Mouse (Mus musculus) kidney, adult 2 months (tissue): ENCODE measurements around the gene Lsm4. TPM values are rescaled to one million over a fixed set of nuclear protein-coding genes. Genes with fewer than 3 reads are reported as not detected.

Experiments
- DNase-seq: peaks from one replicate; pipeline ENCODE4 v3.0.0; 2021
- H3K27ac ChIP-seq: fragments of 200-500 bp; 2 replicates; pipeline ENCODE4 v1.5.1; 2012; ENCODE audit warnings: low read depth, low read length, control low read depth, inconsistent platforms; ENCODE audit not compliant: insufficient read depth
- H3K27me3 ChIP-seq: fragments of 200-500 bp; replicated peaks from 2 replicates; pipeline ENCODE4 v1.6.1; 2012; ENCODE audit warnings: mild to moderate bottlenecking, moderate library complexity, low read length, inconsistent platforms; ENCODE audit not compliant: control insufficient read depth, insufficient read depth
- H3K36me3 ChIP-seq: fragments of 200-500 bp; 2 replicates; pipeline ENCODE4 v1.6.1; 2012; ENCODE audit warnings: mild to moderate bottlenecking, moderate library complexity, low read length, inconsistent platforms; ENCODE audit not compliant: control insufficient read depth, insufficient read depth
- H3K4me1 ChIP-seq: fragments of 200-500 bp; 2 replicates; pipeline ENCODE4 v1.6.1; 2011; ENCODE audit warnings: low read length; ENCODE audit not compliant: control insufficient read depth, insufficient read depth
- H3K4me3 ChIP-seq: fragments of 200-500 bp; 2 replicates; pipeline ENCODE4 v1.5.1; 2011; ENCODE audit warnings: mild to moderate bottlenecking, low read depth, low read length, control low read depth; ENCODE audit not compliant: insufficient read depth
- CTCF ChIP-seq: fragments of 200-500 bp; conservative IDR thresholded peaks from 2 replicates; pipeline ENCODE4 v1.5.1; 2011; ENCODE audit warnings: low read depth, mild to moderate bottlenecking, control low read depth, low read length, moderate library complexity, mixed read lengths; ENCODE audit not compliant: insufficient read depth, insufficient read length
- POLR2A ChIP-seq: fragments of 200-500 bp; IDR thresholded peaks from one replicate; pipeline ENCODE4 v1.6.1; 2011; ENCODE audit warnings: low read depth, low read length, control low read depth
- WGBS: fragments of 180-500 bp; shearing (Covaris S2); methylation state at CpG from one replicate; pipeline ENCODE4 v1.1.7; 2018; 5-methylcytosine and 5-hydroxymethylcytosine counted together
- polyA plus RNA-seq: library from polyadenylated mRNA; depleted of rRNA; stranded (reverse); fragments of >200 nt; gene quantifications from 2 replicates; pipeline ENCODE4 v1.2.3, GENCODE M21; 2012; rRNA removed

Lsm4 gene
- polyA plus RNA-seq = 106 and 120 TPM in 2 replicates

GRCm38 (mm10) chr8:70673079-70673856, at the start of gene Lsm4:
Gene Lsm4, plus strand, starts transcription at chr8:70673248.
- DNase-seq = peak; percentile 99
- no peaks in the 10 kb centered on the region for H3K27me3 ChIP-seq
- H3K36me3 ChIP-seq = no peaks in the 10 kb centered on the region
- TF ChIP-seq POLR2A = peak; percentile 22
- TF ChIP-seq CTCF = peak; percentile 87
- under 1% methylated on average over 60 of the region's 60 CpGs for WGBS
- H3K27ac ChIP-seq = peak within 1 kb of the TSS; percentile 96
- peak within 1 kb of the TSS; percentile 74 for H3K4me3 ChIP-seq
- H3K4me1 ChIP-seq = peaks cover 31% of the 10 kb centered on the region

DNA sequence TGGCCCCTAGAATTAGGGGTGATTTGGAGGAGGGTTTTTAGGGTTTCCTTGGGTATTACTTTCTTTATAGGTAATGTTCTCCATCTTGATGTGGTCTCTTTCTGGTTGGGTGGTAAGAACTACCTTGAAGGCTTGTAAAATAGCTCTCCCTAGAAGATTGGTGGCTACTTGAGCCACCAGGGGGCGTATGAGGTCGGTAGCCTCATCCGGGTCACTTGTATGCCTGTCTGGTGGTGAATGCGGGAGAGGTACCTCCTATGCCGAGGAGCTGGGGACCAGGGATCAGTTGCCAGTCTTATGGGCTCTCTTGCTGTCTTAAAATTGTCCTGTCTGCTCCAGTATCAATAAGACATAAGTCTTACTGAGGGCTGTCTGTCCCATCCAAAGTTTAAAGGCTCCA, 47.9 kb upstream of the Lsm4 start:
- Histone ChIP-seq H3K27me3 (no peaks in the 10 kb centered on the region), H3K27ac (no peak overlapping the region), H3K4me3 (no peak overlapping the region), H3K4me1 (peaks cover 5% of the 10 kb centered on the region; the same call in 1 of the 2 replicates), H3K36me3 (no peaks in the 10 kb centered on the region)
- 4% methylated on average over 5 of the region's 5 CpGs for WGBS
- peak; percentile 78 for TF ChIP-seq CTCF
- TF ChIP-seq POLR2A = no peak
- DNase-seq = peak; percentile 83

GRCm38 (mm10) chr8:70627041-70627440, 46.0 kb upstream of the Lsm4 start:
- WGBS = 80% methylated on average over 5 of the region's 5 CpGs
- TF ChIP-seq CTCF (no peak), POLR2A (no peak)
- no peak for DNase-seq
- H3K27ac ChIP-seq = no peak overlapping the region
- peaks cover 10% of the 10 kb centered on the region; the same call in 1 of the 2 replicates for H3K4me1 ChIP-seq
- no peak overlapping the region for H3K4me3 ChIP-seq
- no peaks in the 10 kb centered on the region for H3K36me3 ChIP-seq
- no peaks in the 10 kb centered on the region for H3K27me3 ChIP-seq

- no peak overlapping the region for H3K4me3 ChIP-seq
- TF ChIP-seq POLR2A (no peak), CTCF (no peak)
- peaks cover 22% of the 10 kb centered on the region for H3K4me1 ChIP-seq
- no peaks in the 10 kb centered on the region for H3K36me3 ChIP-seq
- no peak overlapping the region for H3K27ac ChIP-seq
- 68% methylated on average over 7 of the region's 7 CpGs for WGBS
- no peak for DNase-seq
- H3K27me3 ChIP-seq = no peaks in the 10 kb centered on the region
Measured at GRCm38 (mm10) chr8:70628986-70629490, 44.0 kb upstream of the Lsm4 start.

DNA sequence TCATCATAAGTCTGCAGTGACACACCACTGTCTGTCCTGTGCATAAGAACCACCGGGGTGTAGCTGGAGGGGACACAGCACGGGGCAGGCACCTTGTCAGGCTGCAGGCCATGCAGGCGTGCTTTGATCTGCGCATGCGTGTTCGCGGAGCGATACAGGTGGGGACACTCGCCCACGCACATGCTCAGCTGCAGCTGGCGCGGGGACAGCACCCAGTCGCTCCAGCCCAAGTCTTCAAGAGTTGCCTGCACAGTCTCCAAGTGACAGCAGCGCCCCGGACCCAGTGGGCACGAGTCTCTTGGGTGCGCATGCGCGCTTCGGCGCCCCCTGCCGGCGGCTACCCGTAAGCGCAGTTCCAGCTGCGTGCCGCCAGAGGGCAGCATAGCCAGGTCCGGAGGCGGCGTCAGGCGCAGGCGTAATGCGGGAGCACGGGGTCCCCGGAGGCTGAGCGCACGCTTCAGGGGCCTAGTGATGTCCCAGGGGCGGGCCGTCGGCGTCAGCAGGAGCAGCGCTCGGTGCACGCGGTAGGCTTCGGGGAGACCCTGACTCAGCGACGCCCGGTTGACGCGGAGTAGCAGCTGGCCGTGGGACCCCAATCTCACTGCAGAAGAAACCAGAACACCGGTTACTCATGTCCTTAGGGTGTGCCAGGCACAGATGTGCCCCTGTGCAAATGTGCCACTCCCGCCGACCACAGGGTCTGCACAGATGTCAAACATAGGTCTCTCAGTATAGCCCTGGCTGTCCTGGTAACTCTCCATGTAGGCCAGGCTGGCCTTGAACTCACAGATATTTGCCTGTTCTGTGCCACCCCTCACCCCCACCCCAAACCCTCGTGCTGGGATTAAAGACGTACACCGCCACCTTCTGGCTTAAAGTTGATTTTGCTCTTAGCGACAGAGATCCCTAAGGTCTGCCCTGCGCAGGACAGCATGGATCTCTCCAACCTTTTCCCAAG, 43.2 kb upstream of the Lsm4 start:
- TF ChIP-seq POLR2A (no peak), CTCF (peak; percentile 99)
- H3K27ac ChIP-seq = peak overlapping the region; percentile 59
- peak overlapping the region; percentile 71 for H3K4me3 ChIP-seq
- DNase-seq = peak; percentile 89
- WGBS = 2% methylated on average over 60 of the region's 60 CpGs
- no peaks in the 10 kb centered on the region for H3K27me3 ChIP-seq
- peaks cover 30% of the 10 kb centered on the region for H3K4me1 ChIP-seq
- no peaks in the 10 kb centered on the region for H3K36me3 ChIP-seq

DNA sequence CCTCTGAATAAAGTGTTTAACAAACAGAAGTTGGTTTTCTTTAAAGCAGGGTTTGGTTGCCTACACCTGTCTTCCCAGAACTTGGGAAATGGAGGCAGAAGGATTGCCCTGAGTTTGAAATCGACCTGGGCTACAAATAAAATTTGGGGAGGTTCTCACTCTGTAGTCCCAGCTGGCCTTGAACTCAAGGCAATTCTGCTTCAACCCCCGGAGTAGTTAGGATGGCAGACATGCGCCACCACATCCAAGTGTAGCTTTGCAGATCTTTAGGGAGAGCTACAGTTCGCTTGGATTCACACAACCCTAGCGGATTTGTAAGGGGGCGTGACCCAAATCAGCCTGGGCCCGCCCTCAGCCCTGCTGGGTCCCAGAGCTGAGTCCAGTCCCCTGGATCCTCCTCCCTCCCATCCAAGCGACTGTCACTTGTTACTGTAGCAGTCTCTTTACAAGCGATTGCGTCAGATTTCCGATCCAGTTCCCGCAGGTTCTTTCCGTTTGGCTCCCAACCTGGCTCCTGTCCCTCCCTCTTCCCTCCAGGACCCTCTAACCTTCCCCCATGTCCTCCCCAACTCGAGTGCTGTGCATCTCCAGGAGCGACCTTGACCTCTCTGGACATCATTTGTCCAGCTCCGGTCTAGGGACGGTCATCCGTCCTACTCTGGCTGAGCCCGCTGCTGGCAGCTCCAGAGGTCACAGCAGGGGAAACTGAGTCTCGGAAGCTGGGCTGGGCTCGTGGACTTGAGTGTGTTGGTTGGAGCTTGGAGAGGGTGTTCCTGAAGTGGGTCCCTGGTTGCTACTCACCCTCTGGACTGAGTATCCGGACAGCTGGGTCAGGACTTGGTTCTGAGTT, 42.3 kb upstream of the Lsm4 start:
- H3K27me3 ChIP-seq = no peaks in the 10 kb centered on the region
- 14% methylated on average over 22 of the region's 22 CpGs for WGBS
- peak overlapping the region; percentile 63 for H3K4me3 ChIP-seq
- H3K27ac ChIP-seq = peak overlapping the region; percentile 70
- no peak for TF ChIP-seq POLR2A
- TF ChIP-seq CTCF = 0 out of 2 replicates have a peak, but pooled peaks have one; percentile 1
- no peaks in the 10 kb centered on the region for H3K36me3 ChIP-seq
- DNase-seq = peak; percentile 91
- H3K4me1 ChIP-seq = peaks cover 39% of the 10 kb centered on the region
